8 mouse cellular contexts compared by ENCODE assay signal in genomic region chr16:43503010-43503635, GRCm38 (mm10).
A peak's percentile ranks its signal among the peaks of the same experiment; 100 is the strongest.
DNase-seq lines count a peak whose midpoint lies in the region; ATAC-seq and TF ChIP-seq lines count a peak whose summit lies in the region.

No protein-coding gene starts in this region.

- H3K4me2 ChIP-seq in heart, embryonic 14.5 days (ENCODE audit: low read length), result peak overlapping the region; percentile 74
- H3K4me2 ChIP-seq in limb, embryonic 13.5 days (replicated peaks), result peak overlapping the region; percentile 74

- H3K9me3 ChIP-seq in heart, embryonic 14.5 days (ENCODE audit: control insufficient read depth, low read length), result no peaks in the 10 kb centered on the region
- H3K9me3 ChIP-seq in forebrain, embryonic 10.5 days, result no peaks in the 10 kb centered on the region
- H3K9me3 ChIP-seq in limb, embryonic 13.5 days, result no peaks in the 10 kb centered on the region

- no peak for TF ChIP-seq CTCF in brain, embryonic 14.5 days (IDR thresholded peaks at IDR 0.05; ENCODE audit: borderline replicate concordance, extremely low read depth, insufficient read depth, insufficient read length)

- ATAC-seq in heart, embryonic 14.5 days (ENCODE audit: insufficient number of reproducible peaks, insufficient read depth, low FRiP score, low read depth), result no peak
- ATAC-seq in limb, embryonic 13.5 days (ENCODE audit: low FRiP score, low read depth), result peak; percentile 37; the same call in 1 of the 2 replicates
- no peak for ATAC-seq in activated CD4-positive, CD25-positive, alpha-beta regulatory T cell, adult 4 months

- WGBS in heart, embryonic 14.5 days, result 2% methylated on average over 13 of the region's 13 CpGs
- WGBS in forebrain, embryonic 10.5 days, result 3% methylated on average over 13 of the region's 13 CpGs
- WGBS in limb, embryonic 13.5 days, result 7% methylated on average over 13 of the region's 13 CpGs

- no peaks in the 10 kb centered on the region for H3K36me3 ChIP-seq in heart, embryonic 14.5 days (ENCODE audit: control insufficient read depth, insufficient read depth, low read length)
- H3K36me3 ChIP-seq in forebrain, embryonic 10.5 days (replicated peaks), result no peaks in the 10 kb centered on the region
- H3K36me3 ChIP-seq in limb, embryonic 13.5 days, result no peaks in the 10 kb centered on the region

- peak overlapping the region; percentile 83 for H3K9ac ChIP-seq in heart, embryonic 14.5 days (ENCODE audit: low read length)
- H3K9ac ChIP-seq in limb, embryonic 13.5 days, result peak overlapping the region; percentile 54

- H3K27me3 ChIP-seq in heart, embryonic 14.5 days (ENCODE audit: control insufficient read depth, insufficient read depth, low read length), result no peaks in the 10 kb centered on the region
- peaks cover 26% of the 10 kb centered on the region for H3K27me3 ChIP-seq in forebrain, embryonic 10.5 days (ENCODE audit: poor library complexity, severe bottlenecking)
- H3K27me3 ChIP-seq in limb, embryonic 13.5 days, result peaks cover 11% of the 10 kb centered on the region

- H3K27ac ChIP-seq in heart, embryonic 14.5 days (replicated peaks in 1 of 2; ENCODE audit: control insufficient read depth in 1 of 2, insufficient read depth in 1 of 2, low read depth in 2 of 2, low read length in 2 of 2), result peak overlapping the region; percentile 86 to 96
- H3K27ac ChIP-seq in forebrain, embryonic 10.5 days, result peak overlapping the region; percentile 91
- no peak overlapping the region for H3K27ac ChIP-seq in limb, embryonic 13.5 days

- peaks cover 10 to 47% of the 10 kb centered on the region in 2 experiments for H3K4me1 ChIP-seq in heart, embryonic 14.5 days (ENCODE audit: control insufficient read depth in 2 of 2, insufficient read depth in 2 of 2, low read length in 2 of 2)
- peaks cover 57% of the 10 kb centered on the region for H3K4me1 ChIP-seq in forebrain, embryonic 10.5 days
- peaks cover 33% of the 10 kb centered on the region for H3K4me1 ChIP-seq in limb, embryonic 13.5 days

- TF ChIP-seq POLR2A in brain, embryonic 14.5 days (IDR thresholded peaks at IDR 0.05; ENCODE audit: borderline replicate concordance, extremely low read depth, insufficient read depth, insufficient read length, poor library complexity, severe bottlenecking), result no peak

- no peak for DNase-seq in heart, postnatal 4 days
- peak; percentile 96 for DNase-seq in brain, embryonic 14.5 days (ENCODE audit: low read depth)
- DNase-seq in forebrain, embryonic 10.5 days (ENCODE audit: extremely low spot score, low spot score), result peak; percentile 62
- DNase-seq in retina, embryonic 14.5 days (ENCODE audit: low spot score), result peak; percentile 74
- no peak for DNase-seq in natural killer cell, adult 2 months (ENCODE audit: low spot score in 2 of 2)

- peak overlapping the region; percentile 48 to 50 for H3K4me3 ChIP-seq in heart, embryonic 14.5 days (ENCODE audit: control insufficient read depth in 1 of 2, insufficient read depth in 1 of 2, low read depth in 1 of 2, low read length in 2 of 2)
- H3K4me3 ChIP-seq in forebrain, embryonic 10.5 days, result peak overlapping the region; percentile 59
- H3K4me3 ChIP-seq in limb, embryonic 13.5 days, result peak overlapping the region; percentile 46

Comparison
In these comparisons a context has a peak if more than half of its experiments do, and no peak if none do; other contexts are left out.
1. DNase-seq: peak in brain, embryonic 14.5 days (single experiment), forebrain, embryonic 10.5 days (single experiment) and retina, embryonic 14.5 days (single experiment); none in heart, postnatal 4 days (single experiment) and natural killer cell, adult 2 months (0 of 2).
2. Peak in every context shown above with its lines, with median percentiles within 50 percentile points of each other: H3K4me3 ChIP-seq.